Mouse (Mus musculus) left cerebral cortex, adult 2 months (tissue): ENCODE results near the gene Trmo. TPM values are rescaled to one million over a fixed set of nuclear protein-coding genes. Genes with fewer than 3 reads are reported as not detected.

Experiments used
- DNase-seq, 2 experiments: peaks; one replicate each; pipeline ENCODE4 v3.0.0; 2021 to 2022; ENCODE audit warnings: low spot score in 2 of 2, mixed read lengths in 1 of 2; ENCODE audit errors: extremely low spot score in 1 of 2
- H3K27ac ChIP-seq: fragments of 200-600 bp; 2 replicates; pipeline ENCODE4 v1.8.1; 2022
- H3K4me3 ChIP-seq: fragments of 200-600 bp; 2 replicates; pipeline ENCODE4 v1.8.1; 2022
- CTCF ChIP-seq: fragments of 200-600 bp; IDR thresholded peaks from 2 replicates; pipeline ENCODE4 v1.8.1; 2022; ENCODE audit warnings: antibody characterized with exemption, mild to moderate bottlenecking, moderate library complexity
- intact Hi-C: fragments of 180-260 bp; cut with DNase I; formaldehyde crosslinking; loops from one replicate; pipeline ENCODE4 v1.15.1; 2025
- total RNA-seq, 2 experiments: library from RNA; stranded (reverse); gene quantifications; 2 replicates each; pipeline ENCODE4 v1.2.3; 2021

The Trmo gene
- total RNA-seq, 2 experiments from 2014 or later, result 3.6 to 4.6 TPM

GRCm38 (mm10) chr4:46404042-46404795 is 15.0 kb upstream of the Trmo start:
- Histone ChIP-seq H3K4me3 (no peak overlapping the region), H3K27ac (no peak overlapping the region)
- intact Hi-C loops, result no loop called here
- no peak for DNase-seq
- no peak for TF ChIP-seq CTCF

- Histone ChIP-seq H3K4me3 (no peak overlapping the region), H3K27ac (no peak overlapping the region)
- no peak for TF ChIP-seq CTCF
- DNase-seq, result no peak
- intact Hi-C loops, result no loop called here
Observed at GRCm38 (mm10) chr4:46398839-46399238, 9.6 kb upstream of the Trmo start.

- no peak for TF ChIP-seq CTCF
- H3K4me3 ChIP-seq, result no peak overlapping the region
- no peak overlapping the region for H3K27ac ChIP-seq
- intact Hi-C loops, result no loop called here
- DNase-seq, result no peak
Observed at GRCm38 (mm10) chr4:46395736-46396135, 6.5 kb upstream of the Trmo start.

DNA sequence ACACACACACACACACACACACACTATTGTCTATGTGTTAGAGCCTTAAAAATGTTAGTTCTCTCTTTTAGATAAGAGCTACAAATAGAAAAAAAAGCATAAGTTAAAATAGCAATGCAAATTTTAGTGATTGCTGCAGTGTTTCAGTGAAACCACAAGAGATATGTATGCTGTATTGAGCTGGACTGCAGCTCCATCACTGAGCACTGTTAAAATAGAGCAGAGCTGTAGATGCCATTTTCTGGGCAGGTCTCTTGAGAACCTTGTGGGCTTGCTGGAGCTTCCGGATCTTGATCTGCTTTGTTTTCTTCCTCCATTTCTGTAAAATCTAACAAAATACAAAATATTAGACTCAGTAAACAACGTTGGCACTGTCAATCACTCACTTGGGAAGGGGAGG is 5.2 kb upstream of the Trmo start:
- no peak for DNase-seq
- H3K27ac ChIP-seq, result no peak overlapping the region
- TF ChIP-seq CTCF, result no peak
- H3K4me3 ChIP-seq, result no peak overlapping the region
- intact Hi-C loops, result no loop called here

DNA sequence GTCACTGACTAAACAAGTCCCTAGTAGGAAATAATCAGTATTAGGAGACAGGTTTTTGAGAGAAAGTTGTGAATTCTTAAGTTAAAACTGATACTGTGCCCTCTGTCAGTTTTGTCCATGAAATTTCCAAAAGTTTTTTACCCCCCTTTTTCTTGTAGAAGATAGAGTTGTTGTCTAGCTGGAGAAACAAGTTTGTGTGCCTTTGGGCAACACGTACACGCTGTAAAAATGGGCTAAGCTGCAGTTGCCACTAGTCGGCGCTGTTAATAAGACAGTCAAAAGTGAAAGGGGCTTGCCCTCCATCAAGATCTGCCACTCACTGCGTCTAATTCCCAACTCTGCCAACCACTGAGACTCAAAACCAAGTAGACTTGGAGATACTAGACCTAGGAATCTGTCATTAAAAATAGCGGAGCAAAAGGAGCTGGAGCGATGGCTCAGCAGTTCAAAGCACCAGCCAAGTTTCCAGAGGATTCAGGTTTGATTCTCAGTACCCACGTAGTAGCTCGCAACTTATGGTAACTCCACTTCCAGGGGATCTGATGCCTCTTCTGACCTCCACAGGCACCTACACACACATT is 1.2 kb upstream of the Trmo start:
- TF ChIP-seq CTCF, result peak; percentile 80
- intact Hi-C loops, result no loop called here
- H3K27ac ChIP-seq, result no peak overlapping the region
- peak overlapping the region; percentile 74; the same call in 1 of the 2 replicates for H3K4me3 ChIP-seq
- peak; percentile 63 to 67 for DNase-seq

GRCm38 (mm10) chr4:46389612-46390341 is 540 bp upstream of the Trmo start:
- Histone ChIP-seq H3K4me3 (peak overlapping the region; percentile 74), H3K27ac (peak overlapping the region; percentile 99)
- DNase-seq, result peak in 1 of 2 experiments; percentile 33
- no peak; the same call in 1 of the 2 replicates for TF ChIP-seq CTCF
- intact Hi-C loops, result loop anchor here (1.0 kb wide), 1 partner anchor 62 kb away; no protein-coding TSS in a partner anchor

DNA sequence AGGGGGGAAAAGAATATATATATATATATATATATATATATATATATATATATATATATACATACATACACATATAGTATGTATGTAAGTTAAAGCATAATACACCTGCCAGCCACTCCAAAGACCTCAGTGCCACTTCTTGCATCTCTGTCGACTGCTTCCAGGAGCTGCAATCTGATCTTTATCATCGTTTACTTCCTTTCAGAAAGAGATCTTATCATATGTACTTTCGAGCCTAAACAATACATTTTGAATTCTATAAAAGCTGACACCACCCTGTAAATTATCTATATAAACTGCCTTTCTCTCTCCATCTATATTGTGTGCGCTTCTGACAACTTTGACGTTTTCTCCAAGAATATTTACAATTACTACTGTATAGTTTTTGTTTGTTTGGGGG is 681 bp downstream of the Trmo start:
- Histone ChIP-seq H3K4me3 (peak overlapping the region; percentile 74), H3K27ac (peak overlapping the region; percentile 99)
- no peak for TF ChIP-seq CTCF
- intact Hi-C loops, result no loop called here
- no peak for DNase-seq

- no peak overlapping the region for H3K27ac ChIP-seq
- TF ChIP-seq CTCF, result peak; percentile 83
Observed at GRCm38 (mm10) chr4:46374869-46375368, 14.3 kb downstream of the Trmo start.

GRCm38 (mm10) chr4:46374455-46374854 is 14.8 kb downstream of the Trmo start:
- H3K4me3 ChIP-seq, result peak overlapping the region; percentile 33
- intact Hi-C loops, result loop anchor here (5.0 kb wide), 1 partner anchor 172 kb away; no protein-coding TSS in a partner anchor
- TF ChIP-seq CTCF, result peak; percentile 58
- no peak overlapping the region for H3K27ac ChIP-seq
- DNase-seq, result no peak

More at GRCm38 (mm10) chr4:46374869-46375368, 14.3 kb downstream of the Trmo start:
- intact Hi-C loops, result loop anchor here (5.0 kb wide), 1 partner anchor 173 kb away; no protein-coding TSS in a partner anchor
- H3K4me3 ChIP-seq, result peak overlapping the region; percentile 33
- peak; percentile 79 to 84 for DNase-seq

- intact Hi-C loops, result loop anchor here (5.0 kb wide), 1 partner anchor 169 kb away; no protein-coding TSS in a partner anchor
- H3K4me3 ChIP-seq, result no peak overlapping the region
- no peak overlapping the region for H3K27ac ChIP-seq
- TF ChIP-seq CTCF, result no peak
- DNase-seq, result peak in 1 of 2 experiments; percentile 26
Observed at GRCm38 (mm10) chr4:46371030-46371429, 18.2 kb downstream of the Trmo start.

GRCm38 (mm10) chr4:46370406-46370805 is 18.8 kb downstream of the Trmo start:
- intact Hi-C loops, result loop anchor here (5.0 kb wide), 1 partner anchor 168 kb away; no protein-coding TSS in a partner anchor
- no peak overlapping the region for H3K27ac ChIP-seq

More at GRCm38 (mm10) chr4:46370406-46370805, 18.8 kb downstream of the Trmo start:
- no peak for DNase-seq
- no peak overlapping the region for H3K4me3 ChIP-seq
- TF ChIP-seq CTCF, result no peak
